Mouse (Mus musculus): ENCODE measurements around the gene Ttc22. TPM values are rescaled to one million over a fixed set of nuclear protein-coding genes. Genes with fewer than 3 reads are reported as not detected.

Gene Ttc22
- polyA plus RNA-seq, 1 experiment, result not detected

GRCm38 (mm10) chr4:106593636-106594035 is 28.6 kb upstream of the Ttc22 start:
- Histone ChIP-seq H3K27me3 (replicated peaks) (peaks cover 10% of the 10 kb centered on the region), H3K36me3 (replicated peaks; ENCODE audit: low read length) (peaks cover 29% of the 10 kb centered on the region), H3K4me3 (replicated peaks) (no peak overlapping the region), H3K9me3 (peaks cover 9% of the 10 kb centered on the region; the same call in 1 of the 2 replicates), H3K4me1 (peaks cover 17% of the 10 kb centered on the region; the same call in 1 of the 2 replicates)
- TF ChIP-seq FLI1 (IDR thresholded peaks at IDR 0.05; ENCODE audit: low read length) (no peak), GATA1 (IDR thresholded peaks at IDR 0.05; ENCODE audit: borderline replicate concordance, low read length) (no peak)

DNA sequence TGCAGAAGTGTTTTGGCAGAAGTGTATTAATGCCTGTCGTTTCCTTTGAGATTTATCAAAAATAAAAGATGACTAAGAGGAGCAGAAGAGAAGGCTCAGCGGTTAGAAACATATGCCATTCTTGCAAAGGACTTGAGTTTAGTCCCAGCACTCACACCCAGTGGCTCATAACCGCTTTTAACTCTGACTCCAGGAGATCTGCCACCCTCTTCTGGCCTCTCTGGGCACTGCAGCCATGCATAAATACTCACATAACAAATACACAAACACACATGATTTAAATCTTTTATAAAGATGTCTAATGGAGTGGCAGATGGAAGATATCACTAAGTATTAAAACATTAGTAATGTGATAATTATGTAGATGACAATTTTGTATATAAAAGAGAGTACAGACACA is 26.0 kb upstream of the Ttc22 start:
- H3K4me1 ChIP-seq, result peaks cover 7% of the 10 kb centered on the region; the same call in 1 of the 2 replicates
- H3K27me3 ChIP-seq (replicated peaks), result peaks cover 10% of the 10 kb centered on the region
- H3K36me3 ChIP-seq (replicated peaks; ENCODE audit: low read length), result peaks cover 3% of the 10 kb centered on the region
- H3K9me3 ChIP-seq, result peaks cover 9% of the 10 kb centered on the region; the same call in 1 of the 2 replicates
- no peak overlapping the region for H3K4me3 ChIP-seq (replicated peaks)
- no peak for TF ChIP-seq FLI1 (IDR thresholded peaks at IDR 0.05; ENCODE audit: low read length)
- TF ChIP-seq GATA1 (IDR thresholded peaks at IDR 0.05; ENCODE audit: borderline replicate concordance, low read length), result no peak

GRCm38 (mm10) chr4:106597055-106597454 is 25.2 kb upstream of the Ttc22 start:
- Histone ChIP-seq H3K27me3 (replicated peaks) (peaks cover 10% of the 10 kb centered on the region), H3K4me3 (replicated peaks) (no peak overlapping the region), H3K36me3 (replicated peaks; ENCODE audit: low read length) (no peaks in the 10 kb centered on the region), H3K4me1 (peaks cover 5% of the 10 kb centered on the region; the same call in 1 of the 2 replicates), H3K9me3 (peaks cover 10% of the 10 kb centered on the region; the same call in 1 of the 2 replicates)
- TF ChIP-seq FLI1 (IDR thresholded peaks at IDR 0.05; ENCODE audit: low read length), result no peak

DNA sequence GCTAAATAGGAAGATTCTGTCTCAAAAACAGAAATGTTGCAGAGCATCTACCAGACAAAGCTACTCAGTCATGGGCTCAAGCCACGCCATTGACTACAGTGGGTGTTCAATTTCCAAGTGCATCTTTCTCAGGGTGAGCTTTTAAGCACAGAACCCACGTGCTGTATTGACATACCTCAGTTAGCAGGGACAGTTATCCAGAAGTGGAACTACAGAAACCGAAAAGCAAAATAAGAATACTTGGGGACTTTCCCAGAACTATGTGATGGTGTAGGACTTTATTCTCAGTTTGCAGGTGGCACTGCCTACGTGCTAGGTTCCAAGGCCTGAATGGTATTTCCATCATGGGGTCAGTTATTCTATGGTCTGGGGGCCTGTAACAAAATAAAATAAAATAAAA is 24.5 kb upstream of the Ttc22 start:
- Histone ChIP-seq H3K27me3 (replicated peaks) (peaks cover 10% of the 10 kb centered on the region), H3K4me3 (replicated peaks) (no peak overlapping the region), H3K9me3 (peaks cover 16% of the 10 kb centered on the region), H3K36me3 (replicated peaks; ENCODE audit: low read length) (no peaks in the 10 kb centered on the region), H3K4me1 (peaks cover 5% of the 10 kb centered on the region; the same call in 1 of the 2 replicates)
- TF ChIP-seq GATA1 (IDR thresholded peaks at IDR 0.05; ENCODE audit: borderline replicate concordance, low read length) (no peak), FLI1 (IDR thresholded peaks at IDR 0.05; ENCODE audit: low read length) (no peak)

DNA sequence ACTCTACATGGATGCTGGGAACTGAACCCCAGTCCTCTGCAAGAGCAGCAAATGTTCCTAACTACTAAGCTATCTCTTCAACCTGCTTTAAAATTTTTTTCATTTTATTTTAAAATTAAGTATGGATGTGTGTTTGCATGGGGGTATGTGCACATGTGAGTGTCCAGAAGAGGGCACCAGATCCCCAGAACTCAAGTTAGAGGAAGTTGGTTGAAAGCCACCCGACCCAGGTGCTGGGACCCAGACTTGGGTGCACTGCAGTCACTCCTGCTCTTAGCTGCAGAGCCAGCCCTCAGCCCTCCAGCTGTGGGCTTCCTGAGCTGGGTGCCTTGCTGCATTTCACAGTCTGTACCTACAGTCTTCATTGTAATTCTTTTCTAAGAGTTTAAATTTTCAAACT is 22.8 kb upstream of the Ttc22 start:
- Histone ChIP-seq H3K9me3 (peaks cover 17% of the 10 kb centered on the region), H3K4me3 (replicated peaks) (no peak overlapping the region), H3K36me3 (replicated peaks; ENCODE audit: low read length) (no peaks in the 10 kb centered on the region), H3K27me3 (replicated peaks) (peaks cover 12% of the 10 kb centered on the region), H3K4me1 (no peaks in the 10 kb centered on the region)
- no peak for TF ChIP-seq GATA1 (IDR thresholded peaks at IDR 0.05; ENCODE audit: borderline replicate concordance, low read length)
- TF ChIP-seq FLI1 (IDR thresholded peaks at IDR 0.05; ENCODE audit: low read length), result no peak

DNA sequence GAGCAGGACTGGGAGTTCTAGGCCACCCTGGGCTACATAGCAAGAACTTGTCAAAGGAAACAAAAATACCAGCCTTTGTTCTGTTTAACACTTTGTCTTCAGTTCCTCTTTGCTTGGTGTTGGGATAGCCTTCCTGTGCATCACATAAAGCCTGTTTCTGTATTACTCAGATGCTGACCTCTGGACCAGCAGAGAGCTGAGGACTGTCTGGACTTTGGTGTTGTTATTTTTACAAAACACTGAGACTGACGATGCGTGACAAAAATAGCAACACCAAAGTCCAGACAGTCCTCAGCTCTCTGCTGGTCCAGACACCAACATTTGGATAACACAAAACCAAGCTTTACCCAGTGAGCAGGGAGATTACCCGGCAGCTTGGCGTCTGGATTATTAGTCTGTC is 21.5 kb upstream of the Ttc22 start:
- Histone ChIP-seq H3K27me3 (replicated peaks) (peaks cover 12% of the 10 kb centered on the region), H3K4me1 (no peaks in the 10 kb centered on the region), H3K9me3 (peaks cover 12% of the 10 kb centered on the region), H3K4me3 (replicated peaks) (no peak overlapping the region), H3K36me3 (replicated peaks; ENCODE audit: low read length) (no peaks in the 10 kb centered on the region)
- no peak for TF ChIP-seq GATA1 (IDR thresholded peaks at IDR 0.05; ENCODE audit: borderline replicate concordance, low read length)
- TF ChIP-seq FLI1 (IDR thresholded peaks at IDR 0.05; ENCODE audit: low read length), result no peak

GRCm38 (mm10) chr4:106606639-106607554 is 15.3 kb upstream of the Ttc22 start:
- peaks cover 26% of the 10 kb centered on the region for H3K27me3 ChIP-seq (replicated peaks)
- peaks cover 16% of the 10 kb centered on the region for H3K4me1 ChIP-seq
- no peak overlapping the region for H3K4me3 ChIP-seq (replicated peaks)
- H3K9me3 ChIP-seq, result peaks cover 42% of the 10 kb centered on the region
- H3K36me3 ChIP-seq (replicated peaks; ENCODE audit: low read length), result no peaks in the 10 kb centered on the region
- TF ChIP-seq GATA1 (IDR thresholded peaks at IDR 0.05; ENCODE audit: borderline replicate concordance, low read length), result no peak
- TF ChIP-seq FLI1 (IDR thresholded peaks at IDR 0.05; ENCODE audit: low read length), result no peak

- no peaks in the 10 kb centered on the region for H3K36me3 ChIP-seq (replicated peaks; ENCODE audit: low read length)
- H3K27me3 ChIP-seq (replicated peaks), result peaks cover 26% of the 10 kb centered on the region
- TF ChIP-seq FLI1 (IDR thresholded peaks at IDR 0.05; ENCODE audit: low read length), result no peak
- TF ChIP-seq GATA1 (IDR thresholded peaks at IDR 0.05; ENCODE audit: borderline replicate concordance, low read length), result no peak
- peaks cover 34% of the 10 kb centered on the region for H3K9me3 ChIP-seq
- H3K4me3 ChIP-seq (replicated peaks), result no peak overlapping the region
- H3K4me1 ChIP-seq, result peaks cover 19% of the 10 kb centered on the region
Measured at GRCm38 (mm10) chr4:106607905-106608304, 14.3 kb upstream of the Ttc22 start.

GRCm38 (mm10) chr4:106613105-106613504 is 9.1 kb upstream of the Ttc22 start:
- H3K4me3 ChIP-seq (replicated peaks), result no peak overlapping the region

GRCm38 (mm10) chr4:106613560-106613959 is 8.7 kb upstream of the Ttc22 start:
- peaks cover 59% of the 10 kb centered on the region for H3K4me1 ChIP-seq
- TF ChIP-seq FLI1 (IDR thresholded peaks at IDR 0.05; ENCODE audit: low read length) (no peak), GATA1 (IDR thresholded peaks at IDR 0.05; ENCODE audit: borderline replicate concordance, low read length) (no peak)
- H3K9me3 ChIP-seq, result peaks cover 21% of the 10 kb centered on the region
- peaks cover 22% of the 10 kb centered on the region for H3K27me3 ChIP-seq (replicated peaks)
- no peaks in the 10 kb centered on the region for H3K36me3 ChIP-seq (replicated peaks; ENCODE audit: low read length)
- peak overlapping the region; percentile 76 for H3K4me3 ChIP-seq (replicated peaks)

More at GRCm38 (mm10) chr4:106613105-106613504, 9.1 kb upstream of the Ttc22 start:
- H3K9me3 ChIP-seq, result peaks cover 26% of the 10 kb centered on the region
- TF ChIP-seq FLI1 (IDR thresholded peaks at IDR 0.05; ENCODE audit: low read length) (no peak), GATA1 (IDR thresholded peaks at IDR 0.05; ENCODE audit: borderline replicate concordance, low read length) (no peak)
- H3K36me3 ChIP-seq (replicated peaks; ENCODE audit: low read length), result no peaks in the 10 kb centered on the region
- H3K4me1 ChIP-seq, result peaks cover 59% of the 10 kb centered on the region
- peaks cover 22% of the 10 kb centered on the region for H3K27me3 ChIP-seq (replicated peaks)

Data from megakaryocyte, embryonic 14.5 days (primary cell).